Mouse (Mus musculus) thymus, adult 2 months (tissue): ENCODE data around the gene Ptx4. TPM values are rescaled to one million over a fixed set of nuclear protein-coding genes. Genes with fewer than 3 reads are reported as not detected.

Source experiments
- DNase-seq: peaks from one replicate; pipeline ENCODE4 v3.0.0; 2021
- H3K27ac ChIP-seq: fragments of 200-500 bp; 2 replicates; pipeline ENCODE4 v1.5.1; 2012; ENCODE audit warnings: low read length, control low read depth; ENCODE audit not compliant: control insufficient read depth, insufficient read depth
- H3K27me3 ChIP-seq: fragments of 200-500 bp; 2 replicates; pipeline ENCODE4 v1.6.1; 2012; ENCODE audit warnings: mild to moderate bottlenecking, low read length, moderate library complexity, mixed read lengths; ENCODE audit not compliant: control insufficient read depth, insufficient read depth
- H3K36me3 ChIP-seq: fragments of 200-500 bp; 2 replicates; pipeline ENCODE4 v1.6.1; 2012; ENCODE audit warnings: mild to moderate bottlenecking, low read length, moderate library complexity; ENCODE audit not compliant: control insufficient read depth, insufficient read depth
- H3K4me1 ChIP-seq: fragments of 200-500 bp; replicated peaks from 2 replicates; pipeline ENCODE4 v1.6.1; 2012; ENCODE audit warnings: low read length; ENCODE audit not compliant: control insufficient read depth, insufficient read depth
- H3K4me3 ChIP-seq: fragments of 200-500 bp; 2 replicates; pipeline ENCODE4 v1.5.1; 2012; ENCODE audit warnings: mild to moderate bottlenecking, low read length, control low read depth, moderate library complexity; ENCODE audit not compliant: control insufficient read depth, insufficient read depth
- CTCF ChIP-seq: fragments of 200-500 bp; IDR thresholded peaks from 2 replicates; pipeline ENCODE4 v1.5.1; 2012; ENCODE audit warnings: mild to moderate bottlenecking, control low read depth, low read length, moderate library complexity, borderline replicate concordance; ENCODE audit not compliant: control insufficient read depth, poor library complexity, insufficient read depth; ENCODE audit errors: extremely low read depth
- POLR2A ChIP-seq: fragments of 200-500 bp; IDR thresholded peaks from 2 replicates; pipeline ENCODE4 v1.6.1; 2012; ENCODE audit warnings: mild to moderate bottlenecking, low read length, control low read depth, moderate library complexity; ENCODE audit not compliant: control insufficient read depth, poor library complexity, insufficient read depth; ENCODE audit errors: extremely low read depth
- WGBS: fragments of 180-500 bp; shearing (Covaris S2); methylation state at CpG from one replicate; pipeline ENCODE4 v1.1.7; 2018; 5-methylcytosine and 5-hydroxymethylcytosine counted together
- polyA plus RNA-seq: library from polyadenylated mRNA; depleted of rRNA; stranded (reverse); fragments of >200 nt; gene quantifications from 2 replicates; pipeline ENCODE4 v1.2.3, GENCODE M21; 2012; rRNA removed

Ptx4 gene
- polyA plus RNA-seq, 1 experiment = not detected

DNA sequence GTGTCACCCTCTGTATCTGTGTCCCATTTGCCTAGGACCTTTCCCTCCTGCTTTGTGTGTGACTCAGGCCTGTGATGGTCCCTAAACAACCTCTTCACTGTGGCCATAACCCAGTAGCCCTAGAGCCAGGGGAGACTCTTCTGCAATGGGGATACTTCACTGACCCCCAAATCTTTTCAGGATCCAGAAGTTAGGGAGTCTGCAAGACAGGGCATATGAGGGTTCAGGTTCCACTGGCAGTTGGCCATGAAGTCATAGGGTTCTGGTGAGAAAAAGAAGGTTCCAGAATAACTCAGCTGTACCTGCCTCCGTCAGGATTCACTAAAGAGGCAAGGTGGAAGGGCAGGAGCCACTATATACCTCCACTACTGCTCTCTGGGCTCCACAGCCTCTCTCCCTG is 41.6 kb downstream of the Ptx4 start, which contains the start of gene Ccdc154:
Gene Ccdc154, plus strand, starts transcription at position 301 of the 400 bp plus-strand sequence.
- Histone ChIP-seq H3K4me1 (no peaks in the 10 kb centered on the region), H3K27me3 (no peaks in the 10 kb centered on the region), H3K36me3 (no peaks in the 10 kb centered on the region), H3K4me3 (no peak within 1 kb of the TSS), H3K27ac (no peak within 1 kb of the TSS)
- 96% methylated on average over 1 of the region's 1 CpGs for WGBS
- no peak for DNase-seq
- TF ChIP-seq CTCF = no peak

DNA sequence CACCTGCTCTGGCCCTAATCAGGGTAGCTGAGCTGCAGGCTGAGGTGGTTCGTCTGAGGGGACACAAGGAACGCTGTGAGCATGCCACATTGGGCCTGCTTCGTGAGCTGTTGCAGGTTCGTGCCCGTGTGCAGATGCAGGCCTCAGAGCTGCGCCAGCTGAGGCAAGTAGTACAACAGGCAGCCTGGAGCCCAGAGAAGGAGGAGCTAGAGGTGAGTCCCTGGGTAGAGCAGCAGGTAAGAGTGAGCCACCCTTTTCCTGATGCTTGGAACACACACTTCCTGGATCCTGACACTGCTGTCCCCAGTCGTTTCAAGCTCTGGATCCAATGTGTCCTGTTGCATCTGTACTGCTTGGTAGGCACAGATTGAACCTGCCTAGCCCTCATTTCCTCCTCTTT is 42.8 kb downstream of the Ptx4 start:
- TF ChIP-seq CTCF (no peak), POLR2A (no peak)
- Histone ChIP-seq H3K36me3 (no peaks in the 10 kb centered on the region), H3K4me1 (no peaks in the 10 kb centered on the region), H3K27ac (no peak overlapping the region), H3K4me3 (no peak overlapping the region), H3K27me3 (no peaks in the 10 kb centered on the region)
- 86% methylated on average over 7 of the region's 7 CpGs for WGBS
- no peak for DNase-seq

DNA sequence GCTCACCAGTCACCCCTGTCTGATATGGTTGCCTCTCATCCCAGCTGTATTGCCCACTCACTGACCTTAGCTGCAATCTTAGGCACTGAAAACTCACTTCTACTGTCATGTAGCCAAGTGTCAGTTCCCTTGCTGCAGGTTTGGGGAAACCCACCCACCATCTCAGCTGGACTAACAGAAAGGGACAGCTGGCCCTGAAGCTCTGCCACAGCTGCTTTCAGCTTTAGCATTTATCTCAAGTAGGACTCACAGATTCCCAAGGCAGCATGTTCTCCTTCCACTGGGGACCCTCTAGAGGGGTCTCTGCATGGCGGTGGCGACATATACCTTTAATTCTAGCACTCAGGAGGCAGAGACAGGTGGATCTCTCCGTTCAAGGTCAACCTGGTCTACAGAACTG is 44.2 kb downstream of the Ptx4 start:
- H3K4me1 ChIP-seq = no peaks in the 10 kb centered on the region
- DNase-seq = no peak
- 94% methylated on average over 3 of the region's 3 CpGs for WGBS
- no peaks in the 10 kb centered on the region for H3K36me3 ChIP-seq
- H3K27ac ChIP-seq = no peak overlapping the region
- no peak overlapping the region for H3K4me3 ChIP-seq
- H3K27me3 ChIP-seq = no peaks in the 10 kb centered on the region
- TF ChIP-seq POLR2A (no peak), CTCF (no peak)

DNA sequence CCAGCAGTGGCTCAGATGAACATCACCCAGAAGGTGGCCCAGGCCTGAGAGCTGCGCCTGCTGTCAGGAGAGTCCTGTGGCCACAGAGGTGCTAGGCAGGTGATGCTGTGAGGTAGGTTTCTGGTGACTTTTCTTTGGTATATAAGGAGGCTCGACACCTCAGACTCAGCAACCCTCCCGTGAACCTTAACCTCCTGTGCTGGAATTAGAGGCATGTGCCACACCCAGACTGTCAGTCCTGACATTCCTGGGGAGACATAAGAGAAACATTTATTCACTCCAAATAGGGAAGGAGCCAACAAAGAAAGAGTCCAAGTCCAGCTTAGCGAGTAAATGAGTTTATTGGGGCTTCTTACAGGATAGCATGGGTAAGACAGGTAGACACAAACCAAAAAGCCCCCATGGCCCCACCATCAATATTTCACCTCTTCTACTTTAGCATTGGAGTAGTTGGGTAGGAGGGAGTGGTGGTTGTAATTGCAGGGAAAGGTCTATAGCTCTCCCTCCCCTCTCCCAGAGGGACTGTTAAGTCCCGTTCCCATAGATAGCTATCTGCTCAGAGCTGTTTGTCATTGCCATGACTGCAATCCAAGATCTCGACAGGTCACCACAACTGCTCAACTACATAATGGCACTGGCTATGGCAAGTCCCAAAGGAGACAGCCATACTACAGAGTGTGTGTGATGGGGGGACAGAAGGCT is 45.6 kb downstream of the Ptx4 start:
- 65% methylated on average over 6 of the region's 6 CpGs for WGBS

DNA sequence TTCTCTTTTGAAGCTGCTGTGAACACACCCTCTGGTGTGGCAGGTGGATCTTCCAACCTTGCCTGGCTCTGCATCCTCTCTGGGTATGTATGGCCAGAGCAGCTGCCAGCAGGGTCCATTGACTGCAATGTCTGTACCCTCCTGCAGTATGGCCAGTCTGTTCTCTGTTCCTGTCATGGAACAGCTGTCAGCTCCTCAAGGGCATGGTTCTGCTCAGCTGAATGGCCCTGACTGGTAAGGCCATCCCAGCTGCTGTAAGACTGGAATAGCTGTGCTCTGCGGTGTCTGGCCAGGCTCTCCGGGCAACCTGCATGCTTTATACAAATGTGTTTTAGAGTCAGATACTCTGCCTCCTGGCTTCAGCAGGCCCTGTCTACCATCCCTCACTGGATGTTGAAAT is 49.1 kb downstream of the Ptx4 start:
- no peak for TF ChIP-seq CTCF
- no peak for TF ChIP-seq POLR2A
- 97% methylated on average over 2 of the region's 2 CpGs for WGBS
- Histone ChIP-seq H3K27ac (no peak overlapping the region), H3K36me3 (no peaks in the 10 kb centered on the region), H3K27me3 (no peaks in the 10 kb centered on the region), H3K4me3 (no peak overlapping the region), H3K4me1 (no peaks in the 10 kb centered on the region)
- DNase-seq = no peak

More for the DNA sequence above, 45.6 kb downstream of the Ptx4 start:
- no peak overlapping the region for H3K27ac ChIP-seq
- H3K4me1 ChIP-seq = no peaks in the 10 kb centered on the region
- no peaks in the 10 kb centered on the region for H3K27me3 ChIP-seq
- no peaks in the 10 kb centered on the region for H3K36me3 ChIP-seq
- no peak for DNase-seq
- no peak overlapping the region for H3K4me3 ChIP-seq
- TF ChIP-seq CTCF = no peak
- no peak for TF ChIP-seq POLR2A

DNA sequence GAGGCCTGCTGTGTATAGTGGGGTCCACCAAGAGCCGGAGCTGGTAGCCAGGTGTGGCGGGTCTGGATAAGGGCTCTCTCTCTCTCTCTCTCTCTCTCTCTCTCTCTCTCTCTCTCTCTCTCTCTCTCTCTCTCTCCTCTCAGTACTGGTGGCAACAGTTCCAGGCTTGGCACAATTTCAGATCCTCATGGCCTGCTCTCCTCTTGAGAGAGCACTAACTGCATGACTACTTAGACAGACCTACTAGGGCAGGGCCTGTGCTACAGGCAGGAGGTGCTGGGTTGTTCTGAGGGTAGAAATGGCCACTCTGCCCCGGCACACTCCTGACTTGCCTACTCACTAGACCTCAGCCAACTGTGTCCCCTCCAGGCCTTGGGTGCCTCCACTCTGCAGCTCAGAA is 52.0 kb downstream of the Ptx4 start:
- Histone ChIP-seq H3K27ac (no peak overlapping the region), H3K36me3 (no peaks in the 10 kb centered on the region), H3K4me3 (no peak overlapping the region), H3K27me3 (no peaks in the 10 kb centered on the region), H3K4me1 (no peaks in the 10 kb centered on the region)
- no peak for DNase-seq
- 96% methylated on average over 3 of the region's 3 CpGs for WGBS
- TF ChIP-seq POLR2A (no peak), CTCF (no peak)

Other genes with a start within 250 kb of the Ptx4 start
- 88.8 and 96.1 TPM in 2 replicates for gene Nubp2, start 234.4 kb upstream of the Ptx4 start, polyA plus RNA-seq
- gene Spsb3, start 234.1 kb upstream of the Ptx4 start, polyA plus RNA-seq = 274 and 285 TPM in 2 replicates
- 48.2 and 55.3 TPM in 2 replicates for gene Eme2, start 225.7 kb upstream of the Ptx4 start, polyA plus RNA-seq
- 146 and 152 TPM in 2 replicates for gene Mrps34, start 225.6 kb upstream of the Ptx4 start, polyA plus RNA-seq
- 63.3 and 76.7 TPM in 2 replicates for gene Nme3, start 224.3 kb upstream of the Ptx4 start, polyA plus RNA-seq
- 255 and 272 TPM in 2 replicates for gene Mapk8ip3, start 183.8 kb upstream of the Ptx4 start, polyA plus RNA-seq
- gene Jpt2, start 160.1 kb upstream of the Ptx4 start, polyA plus RNA-seq = 13.5 and 15.0 TPM in 2 replicates
- gene Cramp1l, start 105.0 kb upstream of the Ptx4 start, polyA plus RNA-seq = 41.4 and 46.9 TPM in 2 replicates
- gene Ift140, start 104.7 kb upstream of the Ptx4 start, polyA plus RNA-seq = 17.0 and 22.6 TPM in 2 replicates
- gene Tmem204, start 37.2 kb upstream of the Ptx4 start, polyA plus RNA-seq = 7.2 and 11.3 TPM in 2 replicates
- 26.4 and 28.1 TPM in 2 replicates for gene Telo2, start 4.8 kb upstream of the Ptx4 start, polyA plus RNA-seq
- gene Clcn7, start 12.6 kb downstream of the Ptx4 start, polyA plus RNA-seq = 43.4 and 45.9 TPM in 2 replicates
- 0.05 and 0.09 TPM in 2 replicates for gene Ccdc154, start 41.7 kb downstream of the Ptx4 start, polyA plus RNA-seq
- 0.11 TPM in 1 of 2 replicates, not detected in the other for gene Gm38655, start 54.7 kb downstream of the Ptx4 start, polyA plus RNA-seq
- gene BC003965, start 63.8 kb downstream of the Ptx4 start, polyA plus RNA-seq = 17.8 and 18.8 TPM in 2 replicates
- 60.1 and 64.6 TPM in 2 replicates for gene Unkl, start 67.6 kb downstream of the Ptx4 start, polyA plus RNA-seq
- gene Gnptg, start 119.4 kb downstream of the Ptx4 start, polyA plus RNA-seq = 39.8 and 47.7 TPM in 2 replicates
- 38.0 and 40.9 TPM in 2 replicates for gene Tsr3, start 119.4 kb downstream of the Ptx4 start, polyA plus RNA-seq
- 56.5 and 60.9 TPM in 2 replicates for gene Baiap3, start 135.6 kb downstream of the Ptx4 start, polyA plus RNA-seq
- 304 and 316 TPM in 2 replicates for gene Ube2i, start 153.9 kb downstream of the Ptx4 start, polyA plus RNA-seq
- 1.2 and 1.3 TPM in 2 replicates for gene Prss34, start 177.6 kb downstream of the Ptx4 start, polyA plus RNA-seq
- gene Prss28, start 187.9 kb downstream of the Ptx4 start, polyA plus RNA-seq = 0.13 and 0.18 TPM in 2 replicates
- 2.3 and 2.7 TPM in 2 replicates for gene Prss29, start 197.9 kb downstream of the Ptx4 start, polyA plus RNA-seq
- 0.44 and 0.61 TPM in 2 replicates for gene Tpsab1, start 224.8 kb downstream of the Ptx4 start, polyA plus RNA-seq
- gene Tpsb2, start 245.5 kb downstream of the Ptx4 start, polyA plus RNA-seq = 4.7 and 7.6 TPM in 2 replicates
- gene Tpsg1, start 248.5 kb downstream of the Ptx4 start, polyA plus RNA-seq = 0.80 and 1.8 TPM in 2 replicates